Comparison of ENCODE assay signal across 23 mouse cellular contexts in genomic region chr8:45649966-45650365, GRCm38 (mm10).
DNase-seq lines count a peak whose midpoint lies in the region; ATAC-seq and TF ChIP-seq lines count a peak whose summit lies in the region.
"Had no signal": no experiment of that assay in that cellular context is flagged by ENCODE, and none has a peak within 500 bp of the region (broad histone marks: within the 10 kb centered on the region; RNA-seq: fewer than 3 reads in every experiment).

No protein-coding gene starts in this region.

- H3K9ac ChIP-seq in heart, embryonic 12.5 days = no peak overlapping the region
- H3K9ac ChIP-seq in heart, postnatal 0 days (replicated peaks; ENCODE audit: low read depth, low read length) = no peak overlapping the region
- no peak overlapping the region for H3K9ac ChIP-seq in limb, embryonic 13.5 days
- H3K9ac ChIP-seq: hindbrain, embryonic 15.5 days; liver, embryonic 15.5 days; lung, embryonic 15.5 days; midbrain, embryonic 15.5 days; neural tube, embryonic 13.5 days had no signal

- peak overlapping the region; percentile 88 for H3K27ac ChIP-seq in heart, embryonic 12.5 days (ENCODE audit: poor library complexity, severe bottlenecking)
- H3K27ac ChIP-seq in layer of hippocampus, adult 2 months = 0 out of 2 replicates have a peak overlapping the region, but pooled peaks have one; percentile 32
- H3K27ac ChIP-seq in heart, postnatal 0 days (ENCODE audit: low read depth) = peak overlapping the region; percentile 93
- H3K27ac ChIP-seq in limb, embryonic 13.5 days = peak overlapping the region; percentile 40; the same call in 1 of the 2 replicates
- H3K27ac ChIP-seq in midbrain, embryonic 10.5 days (replicated peaks) = no peak overlapping the region
- H3K27ac ChIP-seq: forebrain, embryonic 10.5 days; hindbrain, embryonic 15.5 days; liver, embryonic 15.5 days; lung, embryonic 15.5 days; midbrain, embryonic 15.5 days; neural tube, embryonic 13.5 days had no signal

- H3K4me3 ChIP-seq in heart, embryonic 12.5 days = no peak overlapping the region
- H3K4me3 ChIP-seq in layer of hippocampus, adult 2 months = no peak overlapping the region
- H3K4me3 ChIP-seq in heart, postnatal 0 days (ENCODE audit: low read depth, low read length) = no peak overlapping the region
- no peak overlapping the region for H3K4me3 ChIP-seq in limb, embryonic 13.5 days
- H3K4me3 ChIP-seq in midbrain, embryonic 10.5 days = no peak overlapping the region
- H3K4me3 ChIP-seq: forebrain, embryonic 10.5 days; hindbrain, embryonic 15.5 days; liver, embryonic 15.5 days; lung, embryonic 15.5 days; midbrain, embryonic 15.5 days; neural tube, embryonic 13.5 days had no signal

- 15% methylated on average over 5 of the region's 5 CpGs for WGBS in heart, embryonic 12.5 days
- WGBS in heart, postnatal 0 days = 16% methylated on average over 5 of the region's 5 CpGs
- 72% methylated on average over 5 of the region's 5 CpGs for WGBS in limb, embryonic 13.5 days
- 92% methylated on average over 5 of the region's 5 CpGs for WGBS in midbrain, embryonic 10.5 days

- peaks cover 44% of the 10 kb centered on the region for H3K4me1 ChIP-seq in heart, embryonic 12.5 days (replicated peaks)
- peaks cover 14% of the 10 kb centered on the region for H3K4me1 ChIP-seq in heart, postnatal 0 days (ENCODE audit: control insufficient read depth, insufficient read depth)
- peaks cover 13% of the 10 kb centered on the region for H3K4me1 ChIP-seq in limb, embryonic 13.5 days
- peaks cover 9% of the 10 kb centered on the region for H3K4me1 ChIP-seq in midbrain, embryonic 10.5 days
- H3K4me1 ChIP-seq: liver, embryonic 15.5 days; lung, embryonic 15.5 days; midbrain, embryonic 15.5 days had no signal

- TF ChIP-seq EP300 in heart, postnatal 0 days (IDR thresholded peaks at IDR 0.05; ENCODE audit: low read depth) = peak; percentile 33; the same call in 1 of the 2 replicates

- TF ChIP-seq CTCF in layer of hippocampus, adult 2 months (conservative IDR thresholded peaks at IDR 0.05) = no peak
- TF ChIP-seq CTCF in heart, postnatal 0 days (IDR thresholded peaks at IDR 0.05; ENCODE audit: low read depth) = no peak

- peak overlapping the region; percentile 28; the same call in 1 of the 2 replicates for H3K4me2 ChIP-seq in heart, embryonic 12.5 days
- H3K4me2 ChIP-seq in heart, postnatal 0 days (ENCODE audit: low read depth, low read length) = peak overlapping the region; percentile 22; the same call in 1 of the 2 replicates
- H3K4me2 ChIP-seq in limb, embryonic 13.5 days (replicated peaks) = no peak overlapping the region
- H3K4me2 ChIP-seq: hindbrain, embryonic 15.5 days; liver, embryonic 15.5 days; lung, embryonic 15.5 days; midbrain, embryonic 15.5 days; neural tube, embryonic 13.5 days had no signal

- ATAC-seq in heart, embryonic 12.5 days (ENCODE audit: insufficient number of reproducible peaks, low FRiP score) = no peak
- ATAC-seq in heart, postnatal 0 days (ENCODE audit: insufficient read depth, low read depth) = peak; percentile 77
- no peak for ATAC-seq in limb, embryonic 13.5 days (ENCODE audit: low FRiP score, low read depth)
- ATAC-seq: forebrain, embryonic 16.5 days; midbrain, embryonic 15.5 days had no signal

- no peaks in the 10 kb centered on the region for H3K9me3 ChIP-seq in heart, embryonic 12.5 days (replicated peaks)
- H3K9me3 ChIP-seq in heart, postnatal 0 days (replicated peaks; ENCODE audit: control insufficient read depth, low read length) = no peaks in the 10 kb centered on the region
- peaks cover 3% of the 10 kb centered on the region; the same call in 1 of the 2 replicates for H3K9me3 ChIP-seq in limb, embryonic 13.5 days
- no peaks in the 10 kb centered on the region for H3K9me3 ChIP-seq in midbrain, embryonic 10.5 days (replicated peaks)
- H3K9me3 ChIP-seq: forebrain, embryonic 10.5 days; hindbrain, embryonic 15.5 days; liver, embryonic 15.5 days; lung, embryonic 15.5 days; midbrain, embryonic 15.5 days; neural tube, embryonic 13.5 days had no signal

- no peak for DNase-seq in heart, adult 18-20 months
- no peak for DNase-seq in layer of hippocampus, adult 2 months (ENCODE audit: low spot score in 2 of 2)
- no peak for DNase-seq in layer of hippocampus, adult 9-10 months (ENCODE audit: low spot score)
- no peak for DNase-seq in heart, postnatal 0 days (ENCODE audit: low spot score)
- DNase-seq in embryo, embryonic 11 days = no peak
- no peak for DNase-seq in midbrain, embryonic 10.5 days (ENCODE audit: low spot score)
- DNase-seq: adrenal gland, postnatal 10 days; cerebellum, adult 18-20 months; cerebellum, postnatal 25 days; gastrocnemius, postnatal 14 days; kidney, adult 11 months; liver; lung, postnatal 36 days; thymus, postnatal 14 days had no signal

- H3K36me3 ChIP-seq in heart, embryonic 12.5 days = peaks cover 6% of the 10 kb centered on the region; the same call in 1 of the 2 replicates
- H3K36me3 ChIP-seq in heart, postnatal 0 days (replicated peaks; ENCODE audit: control insufficient read depth, insufficient read depth, low read length) = no peaks in the 10 kb centered on the region
- no peaks in the 10 kb centered on the region for H3K36me3 ChIP-seq in limb, embryonic 13.5 days
- H3K36me3 ChIP-seq in midbrain, embryonic 10.5 days = peaks cover 31% of the 10 kb centered on the region
- H3K36me3 ChIP-seq: liver, embryonic 15.5 days; lung, embryonic 15.5 days; midbrain, embryonic 15.5 days; neural tube, embryonic 13.5 days had no signal

- H3K27me3 ChIP-seq in heart, embryonic 12.5 days (replicated peaks) = no peaks in the 10 kb centered on the region
- H3K27me3 ChIP-seq in heart, postnatal 0 days (ENCODE audit: control insufficient read depth, insufficient read depth, low read length) = no peaks in the 10 kb centered on the region
- no peaks in the 10 kb centered on the region for H3K27me3 ChIP-seq in limb, embryonic 13.5 days
- H3K27me3 ChIP-seq in midbrain, embryonic 10.5 days (ENCODE audit: low read depth, poor library complexity, severe bottlenecking) = no peaks in the 10 kb centered on the region
- H3K27me3 ChIP-seq: hindbrain, embryonic 15.5 days; liver, embryonic 15.5 days; lung, embryonic 15.5 days; midbrain, embryonic 15.5 days; neural tube, embryonic 13.5 days had no signal
